Mouse (Mus musculus) T-helper 17 cell (primary cell): ENCODE results near the gene Gimap3.

Experiments used
- in situ Hi-C, 2 experiments: fragments of 300-600 bp; cut with MboI, MseI; formaldehyde crosslinking; loops; 1 replicate in 1 of 2; 2 replicates in 1 of 2; pipeline ENCODE4 v1.15.1; 2025; ENCODE audit warnings: high pct_unique_total_duplicates in 2 of 2

Gene Gimap3

GRCm38 (mm10) chr6:48745490-48745889 lies 25.2 kb downstream of the Gimap3 start:
- in situ Hi-C loops: loop anchor here in 1 of 2 experiments (10.0 kb wide), 1 partner anchor 61 kb away; the partner anchor contains the start of gene Gimap4

- in situ Hi-C loops: loop anchor here in 1 of 2 experiments (10.0 kb wide), 1 partner anchor 58 kb away; the partner anchor contains the start of gene Gimap4
Observed at GRCm38 (mm10) chr6:48742422-48743351, 28.0 kb downstream of the Gimap3 start.

- in situ Hi-C loops: loop anchor here in 1 of 2 experiments (10.0 kb wide), 1 partner anchor 57 kb away; the partner anchor contains the start of gene Gimap4
Observed at GRCm38 (mm10) chr6:48741711-48742206, 28.9 kb downstream of the Gimap3 start.

GRCm38 (mm10) chr6:48741273-48741672 lies 29.4 kb downstream of the Gimap3 start:
- in situ Hi-C loops: loop anchor here in 1 of 2 experiments (10.0 kb wide), 1 partner anchor 56 kb away; the partner anchor contains the start of gene Gimap4

- in situ Hi-C loops: loop anchor here in 1 of 2 experiments (10.0 kb wide), 1 partner anchor 56 kb away; the partner anchor contains the start of gene Gimap4
Observed at GRCm38 (mm10) chr6:48740501-48741169, 30.0 kb downstream of the Gimap3 start.

- in situ Hi-C loops: loop anchor here (5.0 to 10.0 kb wide), 2 partner anchors 55 to 92 kb away; partner anchors contain the start of genes Gimap4 (in 1 of the 2) and Gimap8 (in 1 of the 2)
Observed at GRCm38 (mm10) chr6:48739780-48740055, 30.9 kb downstream of the Gimap3 start.

- in situ Hi-C loops: loop anchor here in 1 of 2 experiments (5.0 kb wide), 1 partner anchor 92 kb away; the partner anchor contains the start of gene Gimap8
Observed at GRCm38 (mm10) chr6:48738961-48739779, 31.5 kb downstream of the Gimap3 start, which contains the start of gene Gimap1. TSS of gene Gimap1 (plus strand) at chr6:48739054.

- in situ Hi-C loops: loop anchor here in 1 of 2 experiments (5.0 kb wide), 1 partner anchor 90 kb away; the partner anchor contains the start of gene Gimap8
Observed at GRCm38 (mm10) chr6:48737688-48738087, 33.0 kb downstream of the Gimap3 start.

GRCm38 (mm10) chr6:48737053-48737452 lies 33.6 kb downstream of the Gimap3 start:
- in situ Hi-C loops: loop anchor here in 1 of 2 experiments (5.0 kb wide), 1 partner anchor 90 kb away; the partner anchor contains the start of gene Gimap8

GRCm38 (mm10) chr6:48733660-48734059 lies 37.0 kb downstream of the Gimap3 start:
- in situ Hi-C loops: no loop called here

GRCm38 (mm10) chr6:48732864-48733304 lies 37.8 kb downstream of the Gimap3 start:
- in situ Hi-C loops: no loop called here

- in situ Hi-C loops: no loop called here
Observed at GRCm38 (mm10) chr6:48727761-48728160, 42.9 kb downstream of the Gimap3 start.

- in situ Hi-C loops: no loop called here
Observed at GRCm38 (mm10) chr6:48725476-48725875, 45.2 kb downstream of the Gimap3 start.

GRCm38 (mm10) chr6:48723468-48723867 lies 47.2 kb downstream of the Gimap3 start:
- in situ Hi-C loops: loop anchor here in 1 of 2 experiments (25.0 kb wide), 1 partner anchor 961 kb away; no protein-coding TSS in a partner anchor

- in situ Hi-C loops: loop anchor here in 1 of 2 experiments (25.0 kb wide), 1 partner anchor 958 kb away; no protein-coding TSS in a partner anchor
Observed at GRCm38 (mm10) chr6:48720326-48720725, 50.3 kb downstream of the Gimap3 start.

- in situ Hi-C loops: loop anchor here in 1 of 2 experiments (10.0 to 25.0 kb wide), 2 partner anchors 956 to 1034 kb away; no protein-coding TSS in a partner anchor
Observed at GRCm38 (mm10) chr6:48718455-48718854, 52.2 kb downstream of the Gimap3 start, which contains the start of the genes Gm28053 and Gimap7. TSS of gene Gm28053 (plus strand) at chr6:48718607. TSS of gene Gimap7 (plus strand) at chr6:48718621.
